Mouse (Mus musculus): Measurements from ENCODE around the gene Atm.
A peak's percentile ranks its signal among the peaks of the same experiment; 100 is the strongest.

DNA sequence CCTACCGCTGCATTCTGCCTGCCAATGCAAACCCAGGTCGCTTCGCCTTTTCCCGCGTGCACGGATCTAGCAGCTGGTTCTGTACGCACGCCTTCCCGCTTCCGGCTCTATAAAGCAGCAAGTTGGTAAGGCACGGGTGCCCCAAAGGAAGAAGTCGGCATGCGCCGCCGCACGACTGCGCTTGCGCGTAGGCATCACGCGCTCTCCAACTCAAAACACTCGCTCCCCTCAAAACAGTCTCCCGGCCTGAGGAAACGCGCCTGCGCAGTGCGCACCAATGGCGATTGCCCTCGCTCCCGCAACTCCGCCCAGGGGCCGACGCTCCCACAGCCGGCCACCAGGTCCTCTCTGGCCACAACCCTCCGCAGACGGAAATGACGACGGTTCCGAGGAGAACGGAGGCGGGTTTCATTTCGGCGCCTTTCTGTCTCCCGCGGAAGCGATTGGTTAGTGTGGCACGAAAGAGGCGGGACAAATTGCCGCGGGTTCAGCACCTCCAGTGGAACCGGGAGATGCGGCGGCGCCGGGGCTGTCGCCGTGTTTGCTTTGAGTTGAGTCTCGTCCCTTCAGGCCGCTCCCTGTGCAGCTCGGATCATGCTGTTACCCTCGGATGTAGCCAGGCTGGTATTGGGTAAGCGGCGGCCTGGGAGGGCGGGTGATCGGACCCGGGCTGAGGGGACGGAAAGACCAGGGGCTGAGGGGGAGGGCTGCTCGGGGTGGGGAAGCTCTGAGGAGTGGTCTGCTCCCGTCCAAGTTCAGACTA lies at the start of gene Atm, which contains the start of gene Npat:
- peak; percentile 2; the same call in 1 of the 2 replicates for TF ChIP-seq CTCF (IDR thresholded peaks at IDR 0.05; ENCODE audit: control insufficient read depth, insufficient read depth, insufficient replicate concordance, low read depth, low read length)
- TF ChIP-seq POLR2A (IDR thresholded peaks at IDR 0.05; ENCODE audit: control insufficient read depth, low read depth, low read length), result peak; percentile 75

Measured in testis, adult 2 months (tissue).